Mouse (Mus musculus) cortical plate, adult 2 months (tissue): ENCODE measurements around the gene Fcgr4.

Experiments used
- CTCF ChIP-seq: fragments of 200-500 bp; IDR thresholded peaks from 2 replicates; pipeline ENCODE4 v1.5.1; 2011; ENCODE audit warnings: mild to moderate bottlenecking, control low read depth, low read length; ENCODE audit not compliant: insufficient read depth; ENCODE audit errors: extremely low read depth
- POLR2A ChIP-seq: fragments of 200-500 bp; IDR thresholded peaks from 2 replicates; pipeline ENCODE4 v1.6.1; 2011; ENCODE audit warnings: mild to moderate bottlenecking, low read length, control low read depth; ENCODE audit not compliant: insufficient read depth; ENCODE audit errors: extremely low read depth

- TF ChIP-seq CTCF (no peak), POLR2A (no peak)
Observed at GRCm38 (mm10) chr1:170999811-171000210, 18.9 kb upstream of the Fcgr4 start.
